Mouse (Mus musculus) heart, embryonic 10.5 days (tissue): ENCODE measurements around the gene Rbm15. TPM values are rescaled to one million over a fixed set of nuclear protein-coding genes. Genes with fewer than 3 reads are reported as not detected.
A peak's percentile ranks its signal among the peaks of the same experiment; 100 is the strongest.

ENCODE experiments used
- DNase-seq: peaks from one replicate; pipeline ENCODE4 v3.0.0-alpha.2; 2017; ENCODE audit warnings: low spot score
- H3K27ac ChIP-seq: fragments of 300-500 bp; sonication (generic); 2 replicates; pipeline ENCODE4 v1.5.1; 2016; ENCODE audit warnings: mild to moderate bottlenecking
- H3K27me3 ChIP-seq: fragments of 300-500 bp; sonication (generic); 2 replicates; pipeline ENCODE4 v1.6.1; 2016; ENCODE audit warnings: mild to moderate bottlenecking; ENCODE audit not compliant: poor library complexity, insufficient read depth, severe bottlenecking
- H3K36me3 ChIP-seq: fragments of 300-500 bp; sonication (generic); 2 replicates; pipeline ENCODE4 v1.6.1; 2016; ENCODE audit warnings: mild to moderate bottlenecking, moderate library complexity
- H3K4me1 ChIP-seq: fragments of 300-500 bp; sonication (generic); 2 replicates; pipeline ENCODE4 v1.6.1; 2016; ENCODE audit warnings: mild to moderate bottlenecking
- H3K4me3 ChIP-seq: fragments of 300-500 bp; sonication (generic); 2 replicates; pipeline ENCODE4 v1.5.1; 2016; ENCODE audit warnings: mild to moderate bottlenecking, moderate library complexity
- H3K9me3 ChIP-seq: fragments of 300-500 bp; sonication (generic); 2 replicates; pipeline ENCODE4 v1.6.1; 2016; ENCODE audit warnings: mild to moderate bottlenecking, moderate library complexity
- WGBS: fragments of 180-500 bp; shearing (Covaris S2); methylation state at CpG from one replicate; pipeline ENCODE4 v1.1.7; 2016; 5-methylcytosine and 5-hydroxymethylcytosine counted together
- polyA plus RNA-seq: library from polyadenylated mRNA; unstranded; fragments of >200 nt; fragmentation: Nextera tagmentation; extraction: Ambion mirVana; gene quantifications from 2 replicates; pipeline ENCODE4 v1.2.1, GENCODE M21; 2016

Gene Rbm15
- polyA plus RNA-seq, 1 experiment from 2014 or later, result 11.8 TPM

DNA sequence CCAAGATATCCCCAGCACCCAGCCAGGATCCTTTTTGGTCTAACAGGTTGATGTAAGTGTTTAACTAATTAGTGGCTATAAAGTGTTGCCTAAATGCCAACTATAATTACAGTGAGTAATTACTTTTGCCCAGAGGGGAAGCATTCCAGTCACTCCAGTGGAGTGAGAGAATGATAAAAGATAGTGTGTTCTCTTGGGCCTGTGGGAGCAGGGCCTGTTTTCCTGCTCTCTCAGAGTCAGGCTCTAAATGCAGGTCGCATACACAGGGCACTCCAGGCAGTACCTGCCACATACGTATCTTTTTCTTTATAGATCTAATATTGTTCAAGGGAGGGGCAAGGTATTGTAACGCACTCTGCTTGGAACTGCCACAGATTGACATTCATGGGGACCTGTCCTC, 18.2 kb upstream of the Rbm15 start:
- no peaks in the 10 kb centered on the region for H3K9me3 ChIP-seq
- H3K4me3 ChIP-seq, result no peak overlapping the region
- DNase-seq, result no peak
- WGBS, result 58% methylated on average over 3 of the region's 3 CpGs
- no peaks in the 10 kb centered on the region for H3K36me3 ChIP-seq
- H3K27ac ChIP-seq, result no peak overlapping the region
- peaks cover 12% of the 10 kb centered on the region for H3K27me3 ChIP-seq
- no peaks in the 10 kb centered on the region for H3K4me1 ChIP-seq

DNA sequence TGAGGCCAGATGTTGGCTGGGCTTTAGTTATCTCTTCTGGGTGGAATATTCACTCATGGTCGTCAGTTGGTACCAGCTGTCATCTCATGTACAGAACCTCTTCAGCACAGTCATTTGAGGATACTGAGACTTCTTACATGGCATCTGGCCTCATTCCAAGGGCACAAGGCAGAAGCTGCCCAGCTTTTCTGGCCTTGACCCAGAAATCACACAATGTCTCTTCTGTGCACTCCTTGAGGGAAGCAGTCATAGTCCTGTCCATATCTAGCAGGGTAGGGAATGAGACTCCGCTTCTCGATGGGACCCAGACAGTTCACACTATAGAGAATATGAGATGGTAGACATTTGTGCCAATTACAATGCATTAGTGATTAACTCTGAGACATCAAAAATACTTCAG, 15.5 kb upstream of the Rbm15 start:
- no peak overlapping the region for H3K27ac ChIP-seq
- no peaks in the 10 kb centered on the region for H3K27me3 ChIP-seq
- no peaks in the 10 kb centered on the region for H3K4me1 ChIP-seq
- DNase-seq, result no peak
- WGBS, result 71% methylated on average over 3 of the region's 3 CpGs
- no peak overlapping the region for H3K4me3 ChIP-seq
- H3K36me3 ChIP-seq, result no peaks in the 10 kb centered on the region
- no peaks in the 10 kb centered on the region for H3K9me3 ChIP-seq

DNA sequence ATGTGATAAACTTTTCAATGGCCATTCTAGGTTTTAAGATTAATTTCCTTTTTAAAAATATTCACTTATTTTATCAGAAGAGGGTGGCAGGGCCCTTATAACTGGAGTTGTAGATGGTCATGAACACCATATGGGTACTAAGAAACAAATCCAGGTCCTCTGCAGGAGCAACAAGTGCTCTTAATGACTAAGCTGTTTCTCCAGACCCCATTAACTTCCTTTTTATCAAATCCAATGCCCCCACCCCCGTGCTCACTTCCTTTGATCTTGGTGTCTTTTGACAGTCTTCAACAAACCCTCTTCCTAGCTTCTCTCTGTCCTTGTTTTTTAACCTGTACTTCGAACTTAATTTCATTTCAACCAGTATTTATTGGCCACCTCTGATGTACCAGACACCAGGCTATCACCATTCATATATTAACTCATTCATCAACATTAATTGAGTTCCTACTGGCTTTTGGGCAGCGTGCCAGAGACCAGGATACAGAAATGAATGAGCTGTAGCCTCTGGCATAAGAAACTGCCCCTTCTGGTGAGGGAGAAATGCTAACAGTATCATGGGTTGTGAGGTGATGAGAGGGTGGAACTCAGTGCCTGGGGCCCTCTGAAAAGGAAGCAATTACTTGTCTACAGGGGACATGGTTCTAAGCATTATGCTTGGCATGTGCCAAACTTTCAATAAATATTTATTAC, 11.7 kb upstream of the Rbm15 start:
- DNase-seq, result no peak
- no peaks in the 10 kb centered on the region for H3K36me3 ChIP-seq
- H3K9me3 ChIP-seq, result no peaks in the 10 kb centered on the region
- no peak overlapping the region for H3K27ac ChIP-seq
- H3K4me3 ChIP-seq, result no peak overlapping the region
- no peaks in the 10 kb centered on the region for H3K4me1 ChIP-seq
- H3K27me3 ChIP-seq, result 0 out of 2 replicates have a peak, but pooled peaks cover 5% of the 10 kb centered on the region
- WGBS, result 54% methylated on average over 3 of the region's 3 CpGs

- no peak overlapping the region for H3K4me3 ChIP-seq
- H3K27ac ChIP-seq, result no peak overlapping the region
- H3K36me3 ChIP-seq, result no peaks in the 10 kb centered on the region
- no peaks in the 10 kb centered on the region for H3K9me3 ChIP-seq
- no peaks in the 10 kb centered on the region for H3K4me1 ChIP-seq
- DNase-seq, result no peak
- WGBS, result 48% methylated on average over 3 of the region's 3 CpGs
- 0 out of 2 replicates have a peak, but pooled peaks cover 5% of the 10 kb centered on the region for H3K27me3 ChIP-seq
Observed at GRCm38 (mm10) chr3:107343971-107344370, 10.5 kb upstream of the Rbm15 start.

GRCm38 (mm10) chr3:107334202-107334934, 895 bp upstream of the Rbm15 start:
- peaks cover 22% of the 10 kb centered on the region for H3K4me1 ChIP-seq
- peak overlapping the region; percentile 92 for H3K4me3 ChIP-seq
- WGBS, result 11% methylated on average over 12 of the region's 12 CpGs
- peaks cover 17% of the 10 kb centered on the region for H3K36me3 ChIP-seq
- no peak for DNase-seq
- no peaks in the 10 kb centered on the region for H3K27me3 ChIP-seq
- H3K27ac ChIP-seq, result peak overlapping the region; percentile 98
- no peaks in the 10 kb centered on the region for H3K9me3 ChIP-seq

- Histone ChIP-seq H3K27me3 (no peaks in the 10 kb centered on the region), H3K4me1 (peaks cover 22% of the 10 kb centered on the region), H3K36me3 (peaks cover 23% of the 10 kb centered on the region), H3K27ac (peak overlapping the region; percentile 98), H3K9me3 (no peaks in the 10 kb centered on the region), H3K4me3 (peak overlapping the region; percentile 92)
- DNase-seq, result peak; percentile 99
- under 1% methylated on average over 37 of the region's 37 CpGs for WGBS
Observed at GRCm38 (mm10) chr3:107332960-107333380, 503 bp downstream of the Rbm15 start.

DNA sequence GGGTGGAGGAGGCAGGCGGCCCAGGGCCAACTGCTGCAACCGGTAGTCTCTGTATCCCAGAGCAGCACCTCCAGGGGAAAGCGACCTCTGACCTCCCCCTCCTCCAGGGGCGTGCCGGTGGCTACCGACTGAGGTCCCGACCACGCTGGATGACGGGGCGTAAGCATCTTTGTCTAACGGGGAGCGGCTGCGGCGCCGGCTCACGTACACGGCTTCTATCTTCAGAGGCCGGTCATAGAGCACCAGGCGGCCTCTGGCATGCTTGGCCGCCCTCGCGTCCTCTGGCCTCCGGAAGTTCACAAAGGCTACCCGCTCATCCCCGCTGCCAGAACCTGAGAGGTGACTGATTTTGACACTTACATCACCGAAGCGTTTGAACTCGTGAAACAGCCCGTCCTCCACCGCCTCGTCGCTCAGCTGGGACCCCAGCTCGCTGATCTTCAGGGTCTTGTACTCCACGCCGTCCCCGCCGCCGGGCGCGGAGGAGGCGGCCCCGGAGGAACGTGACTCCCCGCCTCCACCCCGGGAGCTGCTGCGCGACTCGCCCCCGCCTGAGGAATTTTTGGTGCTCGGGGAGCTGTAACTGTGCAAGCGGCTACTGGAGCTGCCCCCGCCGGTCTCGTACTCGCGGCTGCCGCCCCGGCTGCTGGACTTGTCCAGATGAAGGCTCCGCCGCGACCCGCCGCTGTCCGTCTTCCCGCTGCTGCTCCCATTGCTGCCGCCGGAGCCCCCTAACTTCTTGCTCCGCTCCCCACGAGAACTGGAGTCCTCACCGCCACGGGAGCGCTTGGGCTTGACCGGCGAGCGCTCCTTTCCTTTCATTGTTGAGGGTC, 1.1 kb downstream of the Rbm15 start:
- Histone ChIP-seq H3K4me1 (peaks cover 22% of the 10 kb centered on the region), H3K27me3 (no peaks in the 10 kb centered on the region), H3K27ac (peak overlapping the region; percentile 98), H3K9me3 (no peaks in the 10 kb centered on the region), H3K36me3 (peaks cover 27% of the 10 kb centered on the region), H3K4me3 (peak overlapping the region; percentile 92)
- under 1% methylated on average over 75 of the region's 75 CpGs for WGBS
- peak; percentile 88 for DNase-seq

GRCm38 (mm10) chr3:107331746-107332126, 1.7 kb downstream of the Rbm15 start:
- 19% methylated on average over 17 of the region's 17 CpGs for WGBS
- peaks cover 27% of the 10 kb centered on the region for H3K36me3 ChIP-seq
- no peak for DNase-seq
- peak overlapping the region; percentile 92 for H3K4me3 ChIP-seq
- peaks cover 22% of the 10 kb centered on the region for H3K4me1 ChIP-seq
- H3K9me3 ChIP-seq, result no peaks in the 10 kb centered on the region
- H3K27me3 ChIP-seq, result no peaks in the 10 kb centered on the region
- H3K27ac ChIP-seq, result peak overlapping the region; percentile 98

DNA sequence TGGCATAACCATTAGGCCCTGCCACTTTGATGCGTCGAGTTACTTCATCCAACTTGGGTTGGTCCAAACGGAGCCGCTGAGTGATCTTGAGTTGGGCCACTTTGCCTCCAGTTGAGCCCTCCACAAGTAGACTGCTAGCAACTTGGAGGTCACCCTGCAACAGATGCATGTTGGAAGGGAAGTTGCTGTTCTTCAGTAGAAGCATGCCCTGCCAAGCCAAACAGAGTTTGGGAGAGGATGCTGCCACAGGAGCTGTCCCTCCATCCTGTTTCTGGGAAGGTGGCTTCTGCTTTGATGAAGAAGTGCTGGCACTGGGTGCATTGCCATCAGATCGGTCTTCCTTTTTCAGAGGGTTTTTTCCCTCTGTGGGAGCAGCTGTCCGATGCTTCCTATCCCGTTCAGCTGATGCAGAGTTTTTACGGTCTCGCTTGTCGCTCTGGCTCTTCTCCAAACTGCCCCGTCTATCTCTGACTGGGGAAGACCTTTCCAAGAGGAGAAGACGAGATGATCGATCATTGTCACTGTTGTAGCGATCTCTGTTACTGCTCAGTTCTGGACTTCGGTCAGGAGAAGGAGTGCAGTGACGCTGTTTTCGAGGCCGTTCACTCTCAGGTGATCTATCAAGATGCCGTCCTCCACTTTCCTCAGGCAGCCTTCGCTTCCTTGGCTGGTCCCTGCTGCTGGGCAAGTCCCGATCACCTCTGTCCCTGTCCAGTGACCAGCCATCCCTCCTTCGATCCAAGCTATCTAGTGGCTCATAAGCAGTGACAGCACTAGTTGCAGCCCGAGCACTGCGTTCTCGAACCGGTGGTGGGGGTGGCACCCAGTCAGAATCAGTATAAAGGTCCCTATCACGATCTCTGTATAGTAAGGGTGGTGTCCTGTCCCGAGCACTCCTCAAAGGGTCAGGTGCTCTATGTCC, 2.7 kb downstream of the Rbm15 start:
- no peaks in the 10 kb centered on the region for H3K9me3 ChIP-seq
- H3K27me3 ChIP-seq, result no peaks in the 10 kb centered on the region
- DNase-seq, result no peak
- peak overlapping the region; percentile 92 for H3K4me3 ChIP-seq
- peaks cover 31% of the 10 kb centered on the region for H3K36me3 ChIP-seq
- H3K4me1 ChIP-seq, result peaks cover 22% of the 10 kb centered on the region
- H3K27ac ChIP-seq, result no peak overlapping the region
- WGBS, result 68% methylated on average over 28 of the region's 28 CpGs

- no peaks in the 10 kb centered on the region for H3K27me3 ChIP-seq
- no peaks in the 10 kb centered on the region for H3K9me3 ChIP-seq
- no peak overlapping the region for H3K27ac ChIP-seq
- peaks cover 55% of the 10 kb centered on the region for H3K36me3 ChIP-seq
- 93% methylated on average over 1 of the region's 1 CpGs for WGBS
- DNase-seq, result no peak
- H3K4me1 ChIP-seq, result peaks cover 25% of the 10 kb centered on the region
- no peak overlapping the region for H3K4me3 ChIP-seq
Observed at GRCm38 (mm10) chr3:107326442-107326841, 7.0 kb downstream of the Rbm15 start.

- no peak for DNase-seq
- H3K4me1 ChIP-seq, result peaks cover 10% of the 10 kb centered on the region
- H3K9me3 ChIP-seq, result no peaks in the 10 kb centered on the region
- H3K27me3 ChIP-seq, result no peaks in the 10 kb centered on the region
- no peak overlapping the region for H3K4me3 ChIP-seq
- no peak overlapping the region for H3K27ac ChIP-seq
- H3K36me3 ChIP-seq, result peaks cover 43% of the 10 kb centered on the region
Observed at GRCm38 (mm10) chr3:107321776-107322175, 11.7 kb downstream of the Rbm15 start.

DNA sequence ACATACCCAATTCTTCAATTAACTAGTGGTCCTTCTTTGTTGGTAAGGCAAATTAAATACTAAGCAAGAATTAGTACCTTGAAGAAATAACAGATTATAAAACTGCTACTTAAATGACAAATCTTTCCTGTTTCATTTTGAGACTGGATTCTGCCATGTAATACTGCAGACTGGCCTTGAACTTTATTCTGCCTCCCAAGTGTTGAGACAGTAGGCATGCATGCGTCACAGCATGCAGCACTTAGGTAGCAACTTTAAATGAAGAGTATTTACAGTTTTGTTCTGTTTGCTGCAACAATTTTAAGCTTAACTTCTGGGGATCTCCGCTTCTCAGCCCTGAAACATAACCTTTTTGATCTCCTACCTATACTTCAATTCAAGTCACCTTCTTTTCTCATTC, 12.3 kb downstream of the Rbm15 start:
- no peak for DNase-seq
- no peaks in the 10 kb centered on the region for H3K27me3 ChIP-seq
- no peak overlapping the region for H3K4me3 ChIP-seq
- H3K36me3 ChIP-seq, result peaks cover 46% of the 10 kb centered on the region
- H3K9me3 ChIP-seq, result no peaks in the 10 kb centered on the region
- no peak overlapping the region for H3K27ac ChIP-seq
- peaks cover 10% of the 10 kb centered on the region for H3K4me1 ChIP-seq
- WGBS, result 93% methylated on average over 2 of the region's 2 CpGs
